Mouse (Mus musculus): ENCODE results near the gene Zbtb7b. TPM values are rescaled to one million over a fixed set of nuclear protein-coding genes. Genes with fewer than 3 reads are reported as not detected.
A peak's percentile ranks its signal among the peaks of the same experiment; 100 is the strongest.

Gene Zbtb7b
- total RNA-seq, 1 experiment from 2014 or later, result 49.4 TPM

GRCm38 (mm10) chr3:89419981-89420380 lies 25.4 kb upstream of the Zbtb7b start:
- no peak for ATAC-seq (replicated peaks; ENCODE audit: insufficient number of reproducible peaks, low FRiP score, low TSS enrichment, poor library complexity, severe bottlenecking)

GRCm38 (mm10) chr3:89419571-89419970 lies 25.0 kb upstream of the Zbtb7b start:
- ATAC-seq (replicated peaks; ENCODE audit: insufficient number of reproducible peaks, low FRiP score, low TSS enrichment, poor library complexity, severe bottlenecking), result no peak

GRCm38 (mm10) chr3:89418861-89419250 lies 24.3 kb upstream of the Zbtb7b start:
- no peak for ATAC-seq (replicated peaks; ENCODE audit: insufficient number of reproducible peaks, low FRiP score, low TSS enrichment, poor library complexity, severe bottlenecking)

- peak; percentile 96 for ATAC-seq (replicated peaks; ENCODE audit: insufficient number of reproducible peaks, low FRiP score, low TSS enrichment, poor library complexity, severe bottlenecking)
Measured at GRCm38 (mm10) chr3:89418170-89418860, 23.7 kb upstream of the Zbtb7b start, which contains the start of the genes Cks1b and Shc1. Cks1b (minus strand) TSS chr3:89418383. Shc1 (plus strand) TSS chr3:89418443.

- no peak for ATAC-seq (replicated peaks; ENCODE audit: insufficient number of reproducible peaks, low FRiP score, low TSS enrichment, poor library complexity, severe bottlenecking)
Measured at GRCm38 (mm10) chr3:89417840-89418169, 23.2 kb upstream of the Zbtb7b start.

- ATAC-seq (replicated peaks; ENCODE audit: insufficient number of reproducible peaks, low FRiP score, low TSS enrichment, poor library complexity, severe bottlenecking), result no peak
Measured at GRCm38 (mm10) chr3:89417131-89417530, 22.6 kb upstream of the Zbtb7b start.

GRCm38 (mm10) chr3:89416158-89416557 lies 21.6 kb upstream of the Zbtb7b start:
- no peak for ATAC-seq (replicated peaks; ENCODE audit: insufficient number of reproducible peaks, low FRiP score, low TSS enrichment, poor library complexity, severe bottlenecking)

GRCm38 (mm10) chr3:89411490-89412393 lies 17.2 kb upstream of the Zbtb7b start, which contains the start of gene Flad1:
Flad1 (minus strand) TSS chr3:89411870.
- peak; percentile 100 for ATAC-seq (replicated peaks; ENCODE audit: insufficient number of reproducible peaks, low FRiP score, low TSS enrichment, poor library complexity, severe bottlenecking)

- ATAC-seq (replicated peaks; ENCODE audit: insufficient number of reproducible peaks, low FRiP score, low TSS enrichment, poor library complexity, severe bottlenecking), result no peak
Measured at GRCm38 (mm10) chr3:89410864-89411263, 16.3 kb upstream of the Zbtb7b start.

GRCm38 (mm10) chr3:89409701-89410100 lies 15.1 kb upstream of the Zbtb7b start:
- no peak for ATAC-seq (replicated peaks; ENCODE audit: insufficient number of reproducible peaks, low FRiP score, low TSS enrichment, poor library complexity, severe bottlenecking)

GRCm38 (mm10) chr3:89408448-89408847 lies 13.9 kb upstream of the Zbtb7b start:
- no peak for ATAC-seq (replicated peaks; ENCODE audit: insufficient number of reproducible peaks, low FRiP score, low TSS enrichment, poor library complexity, severe bottlenecking)

GRCm38 (mm10) chr3:89406887-89407286 lies 12.3 kb upstream of the Zbtb7b start:
- ATAC-seq (replicated peaks; ENCODE audit: insufficient number of reproducible peaks, low FRiP score, low TSS enrichment, poor library complexity, severe bottlenecking), result no peak

- no peak for ATAC-seq (replicated peaks; ENCODE audit: insufficient number of reproducible peaks, low FRiP score, low TSS enrichment, poor library complexity, severe bottlenecking)
Measured at GRCm38 (mm10) chr3:89402693-89403092, 8.1 kb upstream of the Zbtb7b start, which contains the start of gene Lenep. Lenep (minus strand) TSS chr3:89402793.

- ATAC-seq (replicated peaks; ENCODE audit: insufficient number of reproducible peaks, low FRiP score, low TSS enrichment, poor library complexity, severe bottlenecking), result no peak
Measured at GRCm38 (mm10) chr3:89401329-89401728, 6.8 kb upstream of the Zbtb7b start.

- no peak for ATAC-seq (replicated peaks; ENCODE audit: insufficient number of reproducible peaks, low FRiP score, low TSS enrichment, poor library complexity, severe bottlenecking)
Measured at GRCm38 (mm10) chr3:89396654-89397005, 2.1 kb upstream of the Zbtb7b start.

- ATAC-seq (replicated peaks; ENCODE audit: insufficient number of reproducible peaks, low FRiP score, low TSS enrichment, poor library complexity, severe bottlenecking), result no peak
Measured at GRCm38 (mm10) chr3:89395806-89396653, 1.5 kb upstream of the Zbtb7b start.

GRCm38 (mm10) chr3:89395419-89395805 lies 836 bp upstream of the Zbtb7b start:
- no peak for ATAC-seq (replicated peaks; ENCODE audit: insufficient number of reproducible peaks, low FRiP score, low TSS enrichment, poor library complexity, severe bottlenecking)

GRCm38 (mm10) chr3:89394894-89395256 lies 299 bp upstream of the Zbtb7b start:
- ATAC-seq (replicated peaks; ENCODE audit: insufficient number of reproducible peaks, low FRiP score, low TSS enrichment, poor library complexity, severe bottlenecking), result 0 out of 2 replicates have a peak, but pooled peaks have one; percentile 6

GRCm38 (mm10) chr3:89393605-89394004 lies 971 bp downstream of the Zbtb7b start:
- peak; percentile 83 for ATAC-seq (replicated peaks; ENCODE audit: insufficient number of reproducible peaks, low FRiP score, low TSS enrichment, poor library complexity, severe bottlenecking)

All from monocyte, adult 5-6 weeks (primary cell).